19 mouse cellular contexts compared by ENCODE assay signal in genomic region chr4:81569531-81569930, GRCm38 (mm10).
"Had no signal": no experiment of that assay in that cellular context is flagged by ENCODE, and none has a peak within 500 bp of the region (broad histone marks: within the 10 kb centered on the region; RNA-seq: fewer than 3 reads in every experiment).

No protein-coding gene starts in this region.

- ATAC-seq: midbrain, embryonic 16.5 days had no signal

- H3K4me2 ChIP-seq: liver, embryonic 13.5 days; midbrain, embryonic 12.5 days had no signal

- H3K4me3 ChIP-seq: left cerebral cortex, adult 2 months; liver, embryonic 13.5 days; midbrain, embryonic 12.5 days; myocyte had no signal

- H3K27me3 ChIP-seq: liver, embryonic 13.5 days; midbrain, embryonic 12.5 days had no signal

- H3K4me1 ChIP-seq: liver, embryonic 13.5 days had no signal

- H3K9me3 ChIP-seq: liver, embryonic 13.5 days; midbrain, embryonic 12.5 days had no signal

- H3K9ac ChIP-seq: liver, embryonic 13.5 days; midbrain, embryonic 12.5 days had no signal

- DNase-seq: kidney, adult 9 months; kidney, postnatal 14 days; kidney, postnatal 4 days; layer of hippocampus, postnatal 36 days; liver, embryonic 13.5 days; lung, adult 2 months; lung, postnatal 14 days; lung, postnatal 4 days; right cerebral cortex, adult 18-20 months; right cerebral cortex, postnatal 14 days; right cerebral cortex, postnatal 4 days; thymus, adult 2 months; thymus, postnatal 14 days; thymus, postnatal 4 days had no signal

- H3K27ac ChIP-seq: left cerebral cortex, adult 2 months; liver, embryonic 13.5 days; midbrain, embryonic 12.5 days; stomach, postnatal 0 days had no signal

- H3K36me3 ChIP-seq: liver, embryonic 13.5 days; midbrain, embryonic 12.5 days had no signal
